Mouse (Mus musculus) heart, adult 18-20 months (tissue): ENCODE measurements around the gene Olfr597. TPM values are rescaled to one million over a fixed set of nuclear protein-coding genes. Genes with fewer than 3 reads are reported as not detected.
"Not testable (repeated sequence)": the region's sequence is repeated elsewhere in the genome, so short reads cannot be mapped to it uniquely, and the experiment has no call there.

ENCODE experiments used
- DNase-seq, 2 experiments: peaks; one replicate each; pipeline ENCODE4 v3.0.0; 2021 to 2022; ENCODE audit warnings: mixed read lengths in 1 of 2
- long read RNA-seq, 2 experiments: library from polyadenylated mRNA; stranded (forward); transcript quantifications; one replicate each; pipeline ENCODE4 v2.0.0; 2021
- microRNA-seq, 2 experiments: library from miRNA; unstranded; fragments of <30 nt; microRNA quantifications; one replicate each; pipeline ENCODE4 v1.2.0; 2022
- total RNA-seq, 2 experiments: library from RNA; stranded (reverse); gene quantifications; 2 replicates each; pipeline ENCODE4 v1.2.3; 2021

Gene Olfr597
- total RNA-seq: not detected
- long read RNA-seq, experiment 1: 0 reads
- long read RNA-seq, experiment 2: 0 reads

- not testable (repeated sequence) for DNase-seq
Observed at GRCm38 (mm10) chr7:103316015-103316414, at the start of gene Olfr597. TSS of gene Olfr597 (plus strand) at chr7:103316315.

DNA sequence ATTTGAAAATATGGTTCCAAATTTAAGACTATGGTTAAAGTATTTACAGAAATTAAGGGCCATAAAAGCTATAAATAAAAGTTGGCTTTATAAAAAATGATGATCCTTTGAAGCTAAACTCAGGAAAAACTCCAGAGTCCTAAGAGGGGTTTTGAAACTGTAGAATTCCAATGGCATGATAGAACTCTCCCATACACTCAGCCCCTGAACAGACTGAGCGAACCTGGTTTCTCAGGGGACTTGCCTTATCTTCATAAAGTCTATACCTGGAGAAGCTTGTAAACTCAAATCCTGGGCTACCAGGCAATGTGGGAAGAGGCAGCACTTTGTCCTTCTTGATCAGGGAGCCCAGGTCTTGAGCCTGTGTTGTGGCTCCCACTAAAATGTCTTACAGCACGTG, 10.8 kb upstream of the Olfr597 start, which contains the start of gene Olfr596:
Gene Olfr596 (plus strand): TSS at position 301 of the 400 bp plus-strand sequence.
- not testable (repeated sequence) for DNase-seq

DNA sequence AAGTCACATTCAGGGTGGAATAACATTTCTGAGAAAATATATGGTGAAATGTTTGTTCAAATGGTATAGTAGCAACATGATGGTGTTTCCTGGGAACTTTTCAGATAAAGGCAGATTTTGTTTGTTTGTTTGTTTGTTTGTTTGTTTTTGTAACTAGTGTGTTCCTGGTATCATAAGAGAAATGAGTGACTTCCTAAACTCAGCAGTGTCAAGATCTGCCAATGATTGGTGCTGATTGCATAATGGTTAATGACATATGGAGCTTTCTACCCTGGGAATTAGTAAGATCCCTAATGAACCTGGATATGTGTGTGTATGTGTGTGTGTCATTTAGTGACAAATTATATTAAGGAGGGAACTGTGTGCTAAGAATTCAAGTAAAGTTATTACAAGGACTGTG, 7.2 kb downstream of the Olfr597 start, which contains the start of gene Olfr598:
Gene Olfr598 (plus strand): TSS at position 301 of the 400 bp plus-strand sequence.
- DNase-seq: no peak

GRCm38 (mm10) chr7:103335617-103336016, 19.5 kb downstream of the Olfr597 start, which contains the start of gene Olfr599:
TSS of gene Olfr599 (plus strand) at chr7:103335917.
- DNase-seq: no peak

- DNase-seq: no peak
Observed at GRCm38 (mm10) chr7:103349569-103349968, 33.5 kb downstream of the Olfr597 start, which contains the start of gene Olfr600. TSS of gene Olfr600 (minus strand) at chr7:103349669.

GRCm38 (mm10) chr7:103362555-103362954, 46.4 kb downstream of the Olfr597 start, which contains the start of gene Olfr601:
TSS of gene Olfr601 (minus strand) at chr7:103362655.
- no peak for DNase-seq

Small RNA genes within 50 kb of the gene (microRNA-seq; reads per million reads assigned to microRNA genes)
- 0 reads per million in 2 experiments for gene Gm23550

Other genes with a start within 250 kb of the Olfr597 start
- gene Olfr584, start 234.4 kb upstream of the Olfr597 start, total RNA-seq: not detected
- not detected for gene Olfr585, start 218.6 kb upstream of the Olfr597 start, total RNA-seq
- not detected for gene Olfr586, start 190.7 kb upstream of the Olfr597 start, total RNA-seq
- not detected for gene Olfr588-ps1, start 175.4 kb upstream of the Olfr597 start, total RNA-seq
- not detected for gene Olfr589, start 160.0 kb upstream of the Olfr597 start, total RNA-seq
- gene Olfr591, start 138.0 kb upstream of the Olfr597 start, total RNA-seq: not detected
- gene Olfr592, start 131.5 kb upstream of the Olfr597 start, total RNA-seq: not detected
- not detected for gene Olfr593, start 104.5 kb upstream of the Olfr597 start, total RNA-seq
- gene Olfr594, start 99.3 kb upstream of the Olfr597 start, total RNA-seq: not detected
- not detected for gene Usp17ld, start 63.8 kb upstream of the Olfr597 start, total RNA-seq
- not detected for gene Olfr596, start 10.7 kb upstream of the Olfr597 start, total RNA-seq
- gene Olfr598, start 7.3 kb downstream of the Olfr597 start, total RNA-seq: not detected
- not detected for gene Olfr599, start 19.6 kb downstream of the Olfr597 start, total RNA-seq
- gene Olfr600, start 33.4 kb downstream of the Olfr597 start, total RNA-seq: not detected
- not detected for gene Olfr601, start 46.3 kb downstream of the Olfr597 start, total RNA-seq
- not detected for gene Olfr603, start 69.9 kb downstream of the Olfr597 start, total RNA-seq
- not detected for gene Usp17lc, start 98.8 kb downstream of the Olfr597 start, total RNA-seq
- not detected for gene Olfr605, start 129.1 kb downstream of the Olfr597 start, total RNA-seq
- not detected for gene Olfr606, start 132.7 kb downstream of the Olfr597 start, total RNA-seq
- not detected for gene Olfr607, start 147.8 kb downstream of the Olfr597 start, total RNA-seq
- not detected for gene Olfr608, start 153.6 kb downstream of the Olfr597 start, total RNA-seq
- not detected for gene Olfr609, start 181.7 kb downstream of the Olfr597 start, total RNA-seq
- not detected for gene Olfr610, start 195.8 kb downstream of the Olfr597 start, total RNA-seq
- not detected for gene Olfr611, start 204.5 kb downstream of the Olfr597 start, total RNA-seq
- gene Olfr612, start 226.4 kb downstream of the Olfr597 start, total RNA-seq: not detected
- not detected for gene Olfr613, start 231.8 kb downstream of the Olfr597 start, total RNA-seq
- not detected for gene Olfr615, start 239.8 kb downstream of the Olfr597 start, total RNA-seq